Mouse (Mus musculus): Measurements from ENCODE around the gene Mmp27. TPM values are rescaled to one million over a fixed set of nuclear protein-coding genes. Genes with fewer than 3 reads are reported as not detected.

The Mmp27 gene
- not detected in 2 replicates for polyA plus RNA-seq (2016; fragmentation: Nextera tagmentation; extraction: Ambion mirVana)

GRCm38 (mm10) chr9:7571162-7571561, at the start of gene Mmp27:
Mmp27 (plus strand) TSS chr9:7571396.
- Histone ChIP-seq H3K4me2 (replicated peaks) (no peak within 1 kb of the TSS), H3K27me3 (no peaks in the 10 kb centered on the region), H3K36me3 (no peaks in the 10 kb centered on the region), H3K4me3 (no peak within 1 kb of the TSS), H3K27ac (no peak within 1 kb of the TSS), H3K9me3 (no peaks in the 10 kb centered on the region), H3K9ac (no peak within 1 kb of the TSS), H3K4me1 (no peaks in the 10 kb centered on the region)
- no peak for ATAC-seq (ENCODE audit: insufficient number of reproducible peaks, insufficient read depth, low FRiP score, low TSS enrichment)
- WGBS = 67% methylated on average over 4 of the region's 4 CpGs

- H3K27me3 ChIP-seq = no peaks in the 10 kb centered on the region
- no peak overlapping the region for H3K4me3 ChIP-seq
- ATAC-seq (ENCODE audit: insufficient number of reproducible peaks, insufficient read depth, low FRiP score, low TSS enrichment) = no peak
- H3K4me1 ChIP-seq = no peaks in the 10 kb centered on the region
- no peaks in the 10 kb centered on the region for H3K36me3 ChIP-seq
- 71% methylated on average over 4 of the region's 4 CpGs for WGBS
- no peak overlapping the region for H3K27ac ChIP-seq
- H3K9ac ChIP-seq = no peak overlapping the region
- H3K9me3 ChIP-seq = no peaks in the 10 kb centered on the region
- H3K4me2 ChIP-seq (replicated peaks) = no peak overlapping the region
Observed at GRCm38 (mm10) chr9:7526255-7526940, 44.8 kb upstream of the Mmp27 start.

- Histone ChIP-seq H3K4me1 (no peaks in the 10 kb centered on the region), H3K27me3 (no peaks in the 10 kb centered on the region), H3K4me3 (no peak overlapping the region), H3K27ac (no peak overlapping the region), H3K4me2 (replicated peaks) (no peak overlapping the region), H3K9me3 (no peaks in the 10 kb centered on the region), H3K36me3 (no peaks in the 10 kb centered on the region), H3K9ac (no peak overlapping the region)
- no peak for ATAC-seq (ENCODE audit: insufficient number of reproducible peaks, insufficient read depth, low FRiP score, low TSS enrichment)
Observed at GRCm38 (mm10) chr9:7542763-7543162, 28.4 kb upstream of the Mmp27 start.

DNA sequence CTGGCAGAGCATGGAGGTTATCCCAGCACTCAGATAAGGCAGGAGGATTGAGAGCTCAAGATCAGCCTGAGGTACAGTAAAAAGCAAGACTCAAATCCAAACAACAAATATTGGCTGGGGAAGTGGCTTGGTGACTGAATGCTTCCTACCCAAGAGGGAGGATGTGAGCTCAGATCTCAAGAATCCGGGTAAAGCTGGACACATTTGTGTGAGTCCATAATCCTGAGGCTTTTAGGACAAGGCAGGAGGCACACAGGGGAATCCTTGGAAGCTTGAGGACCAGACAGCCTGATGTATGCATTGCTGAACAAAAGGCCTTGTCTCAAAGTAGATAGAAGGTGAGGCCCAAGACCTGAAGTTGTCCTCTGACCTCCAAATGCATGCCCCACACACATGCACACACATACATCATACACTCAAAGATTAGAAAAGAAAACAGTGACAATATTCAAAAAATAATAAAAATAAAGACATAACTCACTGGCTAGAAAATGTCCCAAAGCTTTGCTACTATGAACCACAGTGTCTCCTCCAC, 26.2 kb upstream of the Mmp27 start:
- Histone ChIP-seq H3K27me3 (no peaks in the 10 kb centered on the region), H3K9ac (no peak overlapping the region), H3K27ac (no peak overlapping the region), H3K4me2 (replicated peaks) (no peak overlapping the region), H3K4me1 (no peaks in the 10 kb centered on the region), H3K36me3 (no peaks in the 10 kb centered on the region), H3K4me3 (no peak overlapping the region), H3K9me3 (no peaks in the 10 kb centered on the region)
- no peak for ATAC-seq (ENCODE audit: insufficient number of reproducible peaks, insufficient read depth, low FRiP score, low TSS enrichment)
- WGBS = 60% methylated on average over 1 of the region's 1 CpGs

DNA sequence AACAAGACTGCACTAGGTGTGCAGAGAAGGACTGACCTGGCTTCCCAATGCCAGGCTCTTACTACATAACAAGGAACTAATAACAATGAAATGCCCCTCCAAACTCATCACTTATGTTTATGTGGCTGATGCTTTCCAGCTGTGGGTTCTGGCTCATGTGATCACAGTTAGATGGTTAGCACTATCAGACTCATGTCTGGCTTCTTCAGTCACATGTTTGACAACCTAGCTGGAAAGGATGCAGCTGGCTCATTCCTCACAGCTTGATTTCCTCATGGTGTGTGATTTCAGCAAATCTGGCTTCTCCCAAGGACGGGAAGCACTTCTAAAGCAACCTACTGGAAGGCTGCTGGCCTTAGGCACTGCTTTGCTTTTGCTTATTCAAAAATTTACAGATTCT, 25.7 kb upstream of the Mmp27 start:
- WGBS = 31% methylated on average over 1 of the region's 1 CpGs
- Histone ChIP-seq H3K4me1 (no peaks in the 10 kb centered on the region), H3K27me3 (no peaks in the 10 kb centered on the region)

DNA sequence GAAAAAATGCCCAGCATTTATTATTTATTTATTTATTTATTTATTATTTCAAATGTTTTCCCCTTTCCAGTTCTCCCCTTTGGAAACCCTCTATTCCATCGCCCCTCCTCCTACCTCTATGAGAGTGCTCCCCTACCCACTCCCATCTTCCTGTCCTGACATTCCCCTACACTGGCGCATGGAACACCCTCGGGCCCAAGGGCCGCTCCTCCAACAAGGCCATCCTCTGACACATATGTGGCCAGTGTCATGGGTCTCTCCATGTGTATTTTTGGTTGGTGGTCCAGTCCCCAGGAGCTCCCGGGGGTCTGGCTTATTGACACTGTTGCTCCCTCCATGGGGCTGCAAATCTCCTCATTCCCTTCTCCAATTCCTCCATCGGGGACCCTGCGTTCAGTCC, 25.3 kb upstream of the Mmp27 start:
- H3K9me3 ChIP-seq = no peaks in the 10 kb centered on the region
- no peak overlapping the region for H3K4me3 ChIP-seq
- H3K27ac ChIP-seq = no peak overlapping the region
- no peaks in the 10 kb centered on the region for H3K4me1 ChIP-seq
- H3K4me2 ChIP-seq (replicated peaks) = no peak overlapping the region
- H3K27me3 ChIP-seq = no peaks in the 10 kb centered on the region
- H3K9ac ChIP-seq = no peak overlapping the region
- 88% methylated on average over 7 of the region's 7 CpGs for WGBS
- ATAC-seq (ENCODE audit: insufficient number of reproducible peaks, insufficient read depth, low FRiP score, low TSS enrichment) = no peak
- H3K36me3 ChIP-seq = no peaks in the 10 kb centered on the region

More for the DNA sequence above, 25.7 kb upstream of the Mmp27 start:
- Histone ChIP-seq H3K36me3 (no peaks in the 10 kb centered on the region), H3K9ac (no peak overlapping the region), H3K9me3 (no peaks in the 10 kb centered on the region), H3K27ac (no peak overlapping the region), H3K4me2 (replicated peaks) (no peak overlapping the region), H3K4me3 (no peak overlapping the region)
- no peak for ATAC-seq (ENCODE audit: insufficient number of reproducible peaks, insufficient read depth, low FRiP score, low TSS enrichment)

DNA sequence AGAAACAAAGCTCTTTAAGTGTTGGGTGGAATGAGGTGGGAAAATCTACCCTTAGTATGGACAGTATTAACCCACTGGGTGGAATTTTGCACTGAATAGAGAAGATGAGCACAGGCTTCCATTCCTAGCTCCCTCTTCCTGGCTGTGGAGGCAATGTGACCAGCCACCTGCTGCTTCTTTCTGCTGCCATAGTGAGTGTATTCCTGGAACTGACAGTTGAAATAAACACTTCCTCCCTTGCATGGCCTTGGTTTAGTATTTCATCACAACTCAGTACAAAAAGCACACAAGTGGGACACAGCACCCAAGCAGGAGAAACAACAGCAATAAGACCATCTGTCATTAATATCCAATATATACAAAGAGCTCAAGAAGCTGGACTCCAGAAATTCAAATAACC, 19.3 kb upstream of the Mmp27 start:
- no peak overlapping the region for H3K4me2 ChIP-seq (replicated peaks)
- H3K9ac ChIP-seq = no peak overlapping the region
- no peak for ATAC-seq (ENCODE audit: insufficient number of reproducible peaks, insufficient read depth, low FRiP score, low TSS enrichment)
- no peaks in the 10 kb centered on the region for H3K4me1 ChIP-seq
- H3K4me3 ChIP-seq = no peak overlapping the region
- no peak overlapping the region for H3K27ac ChIP-seq
- H3K9me3 ChIP-seq = no peaks in the 10 kb centered on the region
- no peaks in the 10 kb centered on the region for H3K36me3 ChIP-seq
- H3K27me3 ChIP-seq = no peaks in the 10 kb centered on the region

DNA sequence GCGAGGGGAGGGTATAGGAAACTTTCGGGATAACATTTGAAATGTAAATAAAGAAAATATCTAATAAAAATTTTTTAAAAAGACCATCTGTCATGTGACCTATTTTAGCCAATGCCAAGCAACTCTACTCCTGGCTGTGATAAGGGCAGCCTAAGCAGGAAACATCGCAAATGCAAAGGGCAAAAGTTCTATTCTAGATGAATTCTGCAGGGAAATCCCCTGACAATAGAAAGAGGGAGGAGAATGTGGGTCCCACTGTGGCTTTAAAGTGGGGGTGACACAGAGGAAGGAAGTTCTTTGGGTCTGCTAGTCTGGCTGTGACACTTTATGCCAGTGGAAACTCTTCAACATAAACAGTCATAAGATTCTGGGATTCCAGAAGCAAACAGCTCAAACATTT, 17.7 kb upstream of the Mmp27 start:
- H3K4me3 ChIP-seq = no peak overlapping the region
- H3K4me1 ChIP-seq = no peaks in the 10 kb centered on the region
- WGBS = 79% methylated on average over 3 of the region's 3 CpGs
- ATAC-seq (ENCODE audit: insufficient number of reproducible peaks, insufficient read depth, low FRiP score, low TSS enrichment) = no peak
- no peak overlapping the region for H3K27ac ChIP-seq
- no peaks in the 10 kb centered on the region for H3K9me3 ChIP-seq
- no peaks in the 10 kb centered on the region for H3K27me3 ChIP-seq
- H3K4me2 ChIP-seq (replicated peaks) = no peak overlapping the region
- H3K9ac ChIP-seq = no peak overlapping the region
- H3K36me3 ChIP-seq = no peaks in the 10 kb centered on the region

- H3K27ac ChIP-seq = no peak overlapping the region
- H3K4me3 ChIP-seq = no peak overlapping the region
- no peaks in the 10 kb centered on the region for H3K4me1 ChIP-seq
- H3K9ac ChIP-seq = no peak overlapping the region
- WGBS = 41% methylated on average over 3 of the region's 3 CpGs
- ATAC-seq (ENCODE audit: insufficient number of reproducible peaks, insufficient read depth, low FRiP score, low TSS enrichment) = no peak
- H3K4me2 ChIP-seq (replicated peaks) = no peak overlapping the region
- no peaks in the 10 kb centered on the region for H3K9me3 ChIP-seq
- H3K27me3 ChIP-seq = no peaks in the 10 kb centered on the region
- H3K36me3 ChIP-seq = no peaks in the 10 kb centered on the region
Observed at GRCm38 (mm10) chr9:7554382-7554781, 16.8 kb upstream of the Mmp27 start.

DNA sequence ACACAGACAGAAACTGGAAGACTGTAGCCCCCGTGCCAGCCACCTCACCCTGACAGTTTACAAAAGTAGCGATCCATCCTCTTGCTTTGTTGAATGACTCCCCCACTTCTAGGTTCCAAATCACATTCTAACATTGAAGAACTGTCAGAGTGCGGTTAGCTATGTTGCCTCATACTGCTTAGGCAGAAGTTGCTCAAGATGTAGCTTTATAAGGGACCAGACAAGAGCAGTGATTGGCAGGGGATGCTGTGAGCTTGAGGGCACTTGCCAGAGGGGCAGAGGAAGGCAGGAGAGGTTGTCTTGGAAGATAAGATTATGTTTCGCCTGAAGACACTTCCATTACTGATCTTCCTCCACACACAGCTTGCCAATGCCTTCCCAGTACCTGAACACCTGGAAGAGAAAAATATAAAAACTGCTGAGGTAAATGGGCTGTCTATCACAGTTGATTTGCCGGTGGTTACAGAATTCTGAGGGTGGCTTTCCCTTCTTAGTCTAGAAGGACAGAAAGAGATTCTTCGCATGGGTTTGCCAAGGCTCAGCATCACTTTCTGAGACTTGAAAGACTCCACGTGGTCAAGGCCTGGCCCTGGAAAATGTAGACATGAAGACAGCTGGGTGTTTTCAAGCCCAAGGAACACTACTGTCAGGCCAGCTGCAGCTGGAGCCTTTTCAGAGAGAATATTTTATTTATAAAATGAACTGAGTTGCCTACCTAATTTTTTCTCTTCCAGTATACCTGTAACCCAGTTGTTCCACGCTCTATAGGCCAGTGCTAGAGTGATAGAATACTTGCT, 12.8 kb upstream of the Mmp27 start, which contains the start of gene Mmp8:
Gene Mmp8, plus strand, starts transcription at position 236 of the 797 bp plus-strand sequence.
- no peak within 1 kb of the TSS for H3K4me3 ChIP-seq
- no peak within 1 kb of the TSS for H3K4me2 ChIP-seq (replicated peaks)
- no peak for ATAC-seq (ENCODE audit: insufficient number of reproducible peaks, insufficient read depth, low FRiP score, low TSS enrichment)
- no peaks in the 10 kb centered on the region for H3K9me3 ChIP-seq
- no peak within 1 kb of the TSS for H3K9ac ChIP-seq
- H3K27me3 ChIP-seq = no peaks in the 10 kb centered on the region
- H3K4me1 ChIP-seq = no peaks in the 10 kb centered on the region
- WGBS = 83% methylated on average over 8 of the region's 8 CpGs
- no peaks in the 10 kb centered on the region for H3K36me3 ChIP-seq
- no peak within 1 kb of the TSS for H3K27ac ChIP-seq

- no peak overlapping the region for H3K4me3 ChIP-seq
- no peaks in the 10 kb centered on the region for H3K4me1 ChIP-seq
- no peak overlapping the region for H3K27ac ChIP-seq
- H3K9ac ChIP-seq = no peak overlapping the region
- no peaks in the 10 kb centered on the region for H3K27me3 ChIP-seq
- no peak overlapping the region for H3K4me2 ChIP-seq (replicated peaks)
- no peaks in the 10 kb centered on the region for H3K36me3 ChIP-seq
- 58% methylated on average over 4 of the region's 4 CpGs for WGBS
- H3K9me3 ChIP-seq = no peaks in the 10 kb centered on the region
- ATAC-seq (ENCODE audit: insufficient number of reproducible peaks, insufficient read depth, low FRiP score, low TSS enrichment) = no peak
Observed at GRCm38 (mm10) chr9:7560026-7560425, 11.2 kb upstream of the Mmp27 start.

- WGBS = 71% methylated on average over 7 of the region's 7 CpGs
- Histone ChIP-seq H3K4me2 (replicated peaks) (no peak overlapping the region), H3K9ac (no peak overlapping the region)
Observed at GRCm38 (mm10) chr9:7567376-7567775, 3.8 kb upstream of the Mmp27 start.

More at GRCm38 (mm10) chr9:7567376-7567775, 3.8 kb upstream of the Mmp27 start:
- ATAC-seq (ENCODE audit: insufficient number of reproducible peaks, insufficient read depth, low FRiP score, low TSS enrichment) = no peak
- no peaks in the 10 kb centered on the region for H3K36me3 ChIP-seq
- H3K27ac ChIP-seq = no peak overlapping the region
- no peaks in the 10 kb centered on the region for H3K27me3 ChIP-seq
- no peak overlapping the region for H3K4me3 ChIP-seq
- no peaks in the 10 kb centered on the region for H3K9me3 ChIP-seq
- no peaks in the 10 kb centered on the region for H3K4me1 ChIP-seq

Data from embryonic facial prominence, embryonic 12.5 days (tissue).